Mouse (Mus musculus): Measurements from ENCODE around the gene Hoxb1. TPM values are rescaled to one million over a fixed set of nuclear protein-coding genes. Genes with fewer than 3 reads are reported as not detected.

Gene Hoxb1
- polyA plus RNA-seq, 1 experiment from 2014 or later = 0.85 TPM

- Histone ChIP-seq H3K4me1 (replicated peaks; ENCODE audit: control insufficient read depth, insufficient read depth, low read length) (peaks cover 3% of the 10 kb centered on the region; the same call in 1 of the 2 replicates), H3K27me3 (replicated peaks; ENCODE audit: control insufficient read depth, insufficient read depth, low read length) (peaks cover 65% of the 10 kb centered on the region), H3K9ac (ENCODE audit: low read depth, low read length) (no peak overlapping the region), H3K4me3 (ENCODE audit: low read depth, low read length) (no peak overlapping the region), H3K9me3 (ENCODE audit: control insufficient read depth, low read length) (no peaks in the 10 kb centered on the region), H3K4me2 (no peak overlapping the region), H3K27ac (ENCODE audit: low read depth, low read length) (no peak overlapping the region), H3K36me3 (ENCODE audit: control insufficient read depth, insufficient read depth, low read length) (no peaks in the 10 kb centered on the region)
- 37% methylated on average over 7 of the region's 7 CpGs for WGBS
- ATAC-seq (replicated peaks; ENCODE audit: low FRiP score) (no peak), DNase-seq (ENCODE audit: low spot score) (no peak)
Measured at GRCm38 (mm10) chr11:96374810-96375209, 9.3 kb downstream of the Hoxb1 start.

DNA sequence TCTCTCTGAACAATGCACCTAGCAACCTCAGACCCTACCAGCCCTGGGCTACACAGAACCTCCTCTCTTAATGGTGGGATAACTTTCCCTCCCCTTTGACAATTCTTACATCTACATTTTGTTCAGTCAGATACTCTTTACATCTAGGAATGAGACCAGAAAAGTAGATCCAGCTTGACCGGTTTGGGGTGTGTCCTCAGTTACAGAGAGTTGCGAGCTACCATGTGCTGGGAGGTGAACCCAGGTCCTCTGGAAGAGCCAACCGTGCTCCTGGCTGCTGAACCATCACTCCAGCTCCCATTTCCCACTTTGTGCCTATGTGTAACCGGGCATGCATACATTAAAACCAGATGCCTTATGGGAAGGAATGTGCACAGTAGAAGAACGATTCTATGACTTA, 17.8 kb downstream of the Hoxb1 start:
- Histone ChIP-seq H3K27me3 (replicated peaks; ENCODE audit: control insufficient read depth, insufficient read depth, low read length) (peaks cover 14% of the 10 kb centered on the region), H3K27ac (ENCODE audit: low read depth, low read length) (no peak overlapping the region), H3K9me3 (ENCODE audit: control insufficient read depth, low read length) (no peaks in the 10 kb centered on the region), H3K4me1 (replicated peaks; ENCODE audit: control insufficient read depth, insufficient read depth, low read length) (no peaks in the 10 kb centered on the region), H3K36me3 (ENCODE audit: control insufficient read depth, insufficient read depth, low read length) (no peaks in the 10 kb centered on the region), H3K9ac (ENCODE audit: low read depth, low read length) (no peak overlapping the region), H3K4me3 (ENCODE audit: low read depth, low read length) (no peak overlapping the region), H3K4me2 (no peak overlapping the region)
- DNase-seq (ENCODE audit: low spot score) (no peak), ATAC-seq (replicated peaks; ENCODE audit: low FRiP score) (no peak)
- WGBS = 63% methylated on average over 5 of the region's 5 CpGs

DNA sequence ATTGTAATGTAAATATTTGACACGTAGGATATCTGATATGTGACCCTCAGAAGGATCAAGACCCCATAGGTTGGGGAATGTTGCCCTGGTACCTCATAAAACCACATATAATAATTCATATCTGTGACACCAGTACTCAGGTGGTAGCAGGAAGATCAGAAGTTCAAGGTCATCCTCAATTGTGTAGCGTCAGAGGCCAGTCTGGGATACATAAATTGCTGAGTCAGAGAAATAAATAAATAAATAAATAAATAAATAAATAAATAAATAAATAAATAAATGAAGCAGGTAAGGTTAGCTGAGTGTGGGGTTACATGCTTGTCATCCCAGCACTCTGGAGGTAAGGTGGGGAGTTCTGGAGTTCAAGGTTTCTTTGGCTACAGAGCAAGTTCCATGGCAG, 22.1 kb downstream of the Hoxb1 start:
- Histone ChIP-seq H3K4me2 (no peak overlapping the region), H3K27ac (ENCODE audit: low read depth, low read length) (no peak overlapping the region), H3K4me1 (replicated peaks; ENCODE audit: control insufficient read depth, insufficient read depth, low read length) (no peaks in the 10 kb centered on the region), H3K9ac (ENCODE audit: low read depth, low read length) (no peak overlapping the region), H3K9me3 (ENCODE audit: control insufficient read depth, low read length) (no peaks in the 10 kb centered on the region), H3K36me3 (ENCODE audit: control insufficient read depth, insufficient read depth, low read length) (no peaks in the 10 kb centered on the region), H3K4me3 (ENCODE audit: low read depth, low read length) (no peak overlapping the region), H3K27me3 (replicated peaks; ENCODE audit: control insufficient read depth, insufficient read depth, low read length) (peaks cover 2% of the 10 kb centered on the region; the same call in 1 of the 2 replicates)
- 88% methylated on average over 2 of the region's 2 CpGs for WGBS
- DNase-seq (ENCODE audit: low spot score) (no peak), ATAC-seq (replicated peaks; ENCODE audit: low FRiP score) (no peak)

DNA sequence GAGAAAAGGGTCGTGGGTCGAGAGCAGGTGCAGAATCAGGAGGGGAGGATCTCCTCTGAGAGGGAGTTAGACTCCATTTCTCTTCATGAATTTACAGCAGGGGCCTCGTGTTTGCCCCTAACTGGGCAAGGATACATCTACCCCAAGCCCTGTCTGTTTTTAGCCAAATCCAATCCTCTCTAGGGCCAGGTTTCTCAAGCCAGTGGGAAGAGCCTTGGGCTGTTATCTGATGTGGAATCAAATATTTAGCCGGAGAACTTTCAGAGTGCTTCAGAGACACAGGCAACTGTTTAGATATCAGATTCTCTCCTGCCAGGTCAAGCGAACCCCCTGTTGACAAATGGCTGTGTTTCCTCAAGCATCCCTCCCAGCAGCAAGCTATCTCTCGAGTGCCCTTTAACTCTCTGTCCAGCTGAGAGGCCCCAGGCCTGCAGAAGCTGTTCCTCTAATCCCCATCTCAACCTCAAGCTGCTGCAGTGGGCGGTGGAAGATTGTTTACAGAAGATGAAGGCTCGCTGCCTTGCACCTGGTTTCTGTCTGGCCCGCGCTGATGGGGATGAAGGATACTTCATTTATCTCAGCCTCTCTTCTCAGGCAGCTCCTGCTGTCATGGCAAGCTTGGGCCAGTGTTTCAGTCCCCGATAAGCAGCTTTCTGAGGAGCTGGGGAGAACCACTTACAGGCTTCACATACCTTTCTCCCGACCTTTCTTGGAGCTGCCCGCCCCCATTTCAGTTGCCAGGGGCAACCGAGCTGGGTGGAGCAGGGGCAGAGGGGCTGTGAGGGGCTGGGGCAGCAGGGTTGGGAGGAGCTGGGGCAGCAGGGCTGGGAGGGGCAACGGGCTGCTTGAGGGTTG, 31.4 kb downstream of the Hoxb1 start:
- no peak overlapping the region for H3K4me3 ChIP-seq (ENCODE audit: low read depth, low read length)
- H3K4me1 ChIP-seq (replicated peaks; ENCODE audit: control insufficient read depth, insufficient read depth, low read length) = peaks cover 12% of the 10 kb centered on the region; the same call in 1 of the 2 replicates
- DNase-seq (ENCODE audit: low spot score) (peak; percentile 51), ATAC-seq (replicated peaks; ENCODE audit: low FRiP score) (no peak)
- peaks cover 12% of the 10 kb centered on the region for H3K27me3 ChIP-seq (replicated peaks; ENCODE audit: control insufficient read depth, insufficient read depth, low read length)
- no peaks in the 10 kb centered on the region for H3K36me3 ChIP-seq (ENCODE audit: control insufficient read depth, insufficient read depth, low read length)
- H3K4me2 ChIP-seq = no peak overlapping the region
- no peaks in the 10 kb centered on the region for H3K9me3 ChIP-seq (ENCODE audit: control insufficient read depth, low read length)
- peak overlapping the region; percentile 25; the same call in 1 of the 2 replicates for H3K27ac ChIP-seq (ENCODE audit: low read depth, low read length)
- H3K9ac ChIP-seq (ENCODE audit: low read depth, low read length) = no peak overlapping the region
- WGBS = 25% methylated on average over 15 of the region's 15 CpGs

DNA sequence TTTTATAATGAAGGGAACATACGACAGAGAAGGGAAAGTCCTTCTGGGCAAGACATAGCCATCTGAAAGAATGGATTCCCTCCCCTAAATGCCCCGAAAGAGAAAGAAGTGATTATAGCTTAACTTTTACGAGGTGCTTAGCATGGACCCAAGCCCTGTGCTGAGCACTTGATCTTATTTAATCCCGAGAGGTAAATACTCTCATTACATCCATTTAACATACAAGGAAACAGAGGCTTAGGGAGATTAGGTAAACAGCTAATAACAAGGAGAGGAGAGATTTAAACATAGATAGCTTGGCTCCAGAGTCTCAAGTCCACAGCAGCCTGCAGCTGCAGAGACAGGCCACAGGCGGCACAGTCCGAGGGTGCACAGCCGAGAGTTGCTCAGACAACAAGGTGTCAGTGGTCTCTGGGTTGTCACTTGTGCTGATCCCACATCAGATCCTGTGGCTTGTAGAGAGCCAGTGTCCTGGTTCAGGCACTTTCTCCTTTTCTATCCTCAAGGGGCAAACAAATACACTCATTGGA, 32.3 kb downstream of the Hoxb1 start:
- Histone ChIP-seq H3K36me3 (ENCODE audit: control insufficient read depth, insufficient read depth, low read length) (no peaks in the 10 kb centered on the region), H3K27ac (ENCODE audit: low read depth, low read length) (0 out of 2 replicates have a peak overlapping the region, but pooled peaks have one; percentile 0), H3K4me3 (ENCODE audit: low read depth, low read length) (no peak overlapping the region), H3K9me3 (ENCODE audit: control insufficient read depth, low read length) (no peaks in the 10 kb centered on the region), H3K27me3 (replicated peaks; ENCODE audit: control insufficient read depth, insufficient read depth, low read length) (peaks cover 12% of the 10 kb centered on the region), H3K9ac (ENCODE audit: low read depth, low read length) (no peak overlapping the region), H3K4me2 (no peak overlapping the region), H3K4me1 (replicated peaks; ENCODE audit: control insufficient read depth, insufficient read depth, low read length) (peaks cover 12% of the 10 kb centered on the region; the same call in 1 of the 2 replicates)
- WGBS = 45% methylated on average over 7 of the region's 7 CpGs
- no peak for ATAC-seq (replicated peaks; ENCODE audit: low FRiP score)
- DNase-seq (ENCODE audit: low spot score) = no peak

- WGBS = 3% methylated on average over 8 of the region's 8 CpGs
- Histone ChIP-seq H3K9me3 (ENCODE audit: control insufficient read depth, low read length) (no peaks in the 10 kb centered on the region), H3K27me3 (replicated peaks; ENCODE audit: control insufficient read depth, insufficient read depth, low read length) (peaks cover 15% of the 10 kb centered on the region), H3K4me3 (ENCODE audit: low read depth, low read length) (no peak overlapping the region), H3K36me3 (ENCODE audit: control insufficient read depth, insufficient read depth, low read length) (no peaks in the 10 kb centered on the region), H3K4me2 (no peak overlapping the region), H3K9ac (ENCODE audit: low read depth, low read length) (no peak overlapping the region), H3K4me1 (replicated peaks; ENCODE audit: control insufficient read depth, insufficient read depth, low read length) (peaks cover 12% of the 10 kb centered on the region; the same call in 1 of the 2 replicates), H3K27ac (ENCODE audit: low read depth, low read length) (no peak overlapping the region)
- peak; percentile 56 for DNase-seq (ENCODE audit: low spot score)
- peak; percentile 45; the same call in 1 of the 2 replicates for ATAC-seq (replicated peaks; ENCODE audit: low FRiP score)
Measured at GRCm38 (mm10) chr11:96399923-96400322, 34.4 kb downstream of the Hoxb1 start.

DNA sequence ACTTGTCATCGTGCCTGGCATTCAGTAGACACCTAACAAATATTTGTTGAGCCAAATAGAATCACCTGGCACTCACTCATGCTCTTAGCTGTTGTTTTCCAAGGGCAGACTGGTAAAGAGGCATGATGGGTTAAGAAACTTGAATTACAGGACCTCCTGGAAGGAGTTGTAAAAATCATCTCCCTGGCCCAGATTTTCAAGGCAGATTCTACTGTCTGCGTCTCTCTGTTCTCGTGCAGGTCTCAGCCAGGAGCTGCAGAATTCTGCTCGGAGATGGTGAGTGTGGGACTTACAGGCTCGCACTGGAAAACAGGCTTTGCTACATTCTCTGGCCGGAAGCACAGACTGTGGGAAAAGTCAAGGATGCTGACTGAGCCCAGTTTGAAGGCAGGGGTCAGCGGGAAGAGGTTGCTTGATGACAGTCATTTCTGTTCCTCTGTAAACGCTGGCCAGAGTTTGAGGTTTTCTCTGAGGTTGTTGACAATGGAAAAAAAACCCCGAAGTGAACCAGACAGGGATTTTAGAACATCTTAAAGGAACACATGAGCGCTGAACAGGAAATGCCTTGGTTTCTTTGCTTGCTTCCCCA, 38.6 kb downstream of the Hoxb1 start:
- DNase-seq (ENCODE audit: low spot score) (no peak), ATAC-seq (replicated peaks; ENCODE audit: low FRiP score) (no peak)
- Histone ChIP-seq H3K36me3 (ENCODE audit: control insufficient read depth, insufficient read depth, low read length) (no peaks in the 10 kb centered on the region), H3K27ac (ENCODE audit: low read depth, low read length) (no peak overlapping the region), H3K9ac (ENCODE audit: low read depth, low read length) (no peak overlapping the region), H3K4me1 (replicated peaks; ENCODE audit: control insufficient read depth, insufficient read depth, low read length) (peaks cover 9% of the 10 kb centered on the region; the same call in 1 of the 2 replicates), H3K4me3 (ENCODE audit: low read depth, low read length) (no peak overlapping the region), H3K27me3 (replicated peaks; ENCODE audit: control insufficient read depth, insufficient read depth, low read length) (peaks cover 33% of the 10 kb centered on the region), H3K4me2 (no peak overlapping the region), H3K9me3 (ENCODE audit: control insufficient read depth, low read length) (no peaks in the 10 kb centered on the region)
- 24% methylated on average over 10 of the region's 10 CpGs for WGBS

DNA sequence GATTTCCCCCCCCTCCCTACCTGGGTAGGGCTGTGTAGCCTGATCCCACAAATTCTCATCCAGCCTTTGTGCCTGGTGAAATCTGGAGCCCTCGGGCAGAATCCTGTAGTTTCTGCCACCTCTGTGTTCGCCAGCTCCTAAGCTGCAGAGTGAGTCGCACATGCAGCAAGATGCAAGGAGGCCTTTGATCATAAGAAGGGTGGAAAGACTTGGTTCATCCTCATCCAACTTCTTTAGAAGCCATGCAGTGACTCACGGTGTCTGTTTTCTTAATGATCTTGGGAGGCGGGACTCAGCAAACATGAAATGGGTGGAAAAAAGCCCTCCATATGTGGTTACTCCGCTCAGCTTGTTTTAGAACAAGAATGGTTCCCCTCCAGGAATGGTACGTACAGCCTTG, 39.3 kb downstream of the Hoxb1 start:
- Histone ChIP-seq H3K9me3 (ENCODE audit: control insufficient read depth, low read length) (no peaks in the 10 kb centered on the region), H3K27me3 (replicated peaks; ENCODE audit: control insufficient read depth, insufficient read depth, low read length) (peaks cover 29% of the 10 kb centered on the region), H3K4me1 (replicated peaks; ENCODE audit: control insufficient read depth, insufficient read depth, low read length) (peaks cover 7% of the 10 kb centered on the region; the same call in 1 of the 2 replicates), H3K9ac (ENCODE audit: low read depth, low read length) (no peak overlapping the region), H3K4me2 (no peak overlapping the region), H3K4me3 (ENCODE audit: low read depth, low read length) (no peak overlapping the region), H3K36me3 (ENCODE audit: control insufficient read depth, insufficient read depth, low read length) (no peaks in the 10 kb centered on the region), H3K27ac (ENCODE audit: low read depth, low read length) (0 out of 2 replicates have a peak overlapping the region, but pooled peaks have one; percentile 2)
- WGBS = 72% methylated on average over 7 of the region's 7 CpGs
- ATAC-seq (replicated peaks; ENCODE audit: low FRiP score) (no peak), DNase-seq (ENCODE audit: low spot score) (no peak)

All from liver, embryonic 11.5 days (tissue).